Mouse (Mus musculus) heart, embryonic 11.5 days (tissue): ENCODE measurements around the gene Pex1. TPM values are rescaled to one million over a fixed set of nuclear protein-coding genes. Genes with fewer than 3 reads are reported as not detected.
"Not testable (repeated sequence)": the region's sequence is repeated elsewhere in the genome, so short reads cannot be mapped to it uniquely, and the experiment has no call there.

Experiments
- ATAC-seq: fragments of 200-750 bp; cut with Nextera tagmentation; replicated peaks from 2 replicates; pipeline ENCODE4 v1.8.0; 2017; ENCODE audit warnings: moderate library complexity; ENCODE audit not compliant: insufficient number of reproducible peaks, low FRiP score, low TSS enrichment
- H3K27ac ChIP-seq: fragments of 300-500 bp; sonication (generic); 2 replicates; pipeline ENCODE4 v1.5.1; 2014; ENCODE audit warnings: mild to moderate bottlenecking, low read depth, low read length
- H3K27me3 ChIP-seq: fragments of 300-500 bp; sonication (generic); 2 replicates; pipeline ENCODE4 v1.6.1; 2014; ENCODE audit warnings: mild to moderate bottlenecking, low read length, mixed read lengths; ENCODE audit not compliant: control insufficient read depth, insufficient read depth
- H3K36me3 ChIP-seq: fragments of 300-500 bp; sonication (generic); 2 replicates; pipeline ENCODE4 v1.6.1; 2014; ENCODE audit warnings: mild to moderate bottlenecking, low read length, moderate library complexity, mixed read lengths; ENCODE audit not compliant: control insufficient read depth, insufficient read depth
- H3K4me1 ChIP-seq: fragments of 300-500 bp; sonication (generic); 2 replicates; pipeline ENCODE4 v1.6.1; 2014; ENCODE audit warnings: low read length; ENCODE audit not compliant: control insufficient read depth, insufficient read depth
- H3K4me2 ChIP-seq: fragments of 300-500 bp; sonication (generic); 2 replicates; pipeline ENCODE4 v1.6.1; 2014; ENCODE audit warnings: mild to moderate bottlenecking, moderate library complexity
- H3K4me3 ChIP-seq: fragments of 300-500 bp; sonication (generic); 2 replicates; pipeline ENCODE4 v1.5.1; 2014; ENCODE audit warnings: low read depth, low read length
- H3K9ac ChIP-seq: fragments of 300-500 bp; sonication (generic); 2 replicates; pipeline ENCODE4 v1.6.1; 2014; ENCODE audit warnings: mild to moderate bottlenecking, low read depth, low read length, moderate library complexity
- H3K9me3 ChIP-seq: fragments of 300-500 bp; sonication (generic); replicated peaks from 2 replicates; pipeline ENCODE4 v1.6.1; 2016; ENCODE audit warnings: low read length; ENCODE audit not compliant: control insufficient read depth
- WGBS: fragments of 180-500 bp; shearing (Covaris S2); extraction: QIAGEN DNeasy Blood & Tissue Kit; methylation state at CpG from one replicate; pipeline ENCODE4 v1.1.7; 2014; ENCODE audit not compliant: insufficient replicate concordance; 5-methylcytosine and 5-hydroxymethylcytosine counted together
- polyA plus RNA-seq: library from polyadenylated mRNA; unstranded; fragments of >200 nt; fragmentation: Nextera tagmentation; extraction: Ambion mirVana; gene quantifications from 2 replicates; pipeline ENCODE4 v1.2.1, GENCODE M21; 2014

Pex1 gene
- polyA plus RNA-seq, 1 experiment from 2014 or later: 13.2 TPM

DNA sequence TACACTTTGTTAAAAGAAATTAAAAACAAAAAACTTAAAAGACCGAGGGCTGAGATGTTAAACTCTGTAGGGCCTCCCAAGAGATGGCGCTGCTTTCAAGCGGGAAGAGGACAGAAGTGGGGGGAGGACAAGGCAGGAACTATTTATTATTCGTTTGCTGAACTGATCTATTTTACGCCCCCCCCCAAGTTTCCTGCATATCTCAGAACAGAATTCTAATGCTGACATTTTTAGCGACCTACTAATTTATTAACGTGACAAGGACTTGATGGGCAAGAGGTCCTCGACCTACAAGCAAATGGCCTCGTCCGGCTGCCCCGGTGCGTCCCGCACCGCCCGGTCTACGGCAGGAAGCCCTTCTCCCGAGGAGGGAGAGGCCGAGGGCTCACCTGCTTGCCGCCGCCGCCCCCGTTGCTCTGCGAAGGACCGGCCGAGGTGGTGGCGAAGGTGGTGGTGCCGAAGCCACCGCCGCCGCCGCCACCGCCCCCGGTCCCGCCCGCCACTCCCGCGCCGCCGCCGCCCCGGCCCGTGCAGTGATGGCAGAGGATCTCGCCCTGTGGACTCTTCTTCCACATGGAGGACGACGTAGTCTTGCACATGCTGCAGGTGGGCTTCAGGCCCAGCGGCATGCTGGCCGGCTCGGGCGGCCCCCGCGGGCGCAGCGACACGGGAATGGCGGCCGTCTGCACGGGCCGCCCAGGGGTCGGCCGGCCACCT, 51.3 kb downstream of the Pex1 start:
- WGBS: under 1% methylated on average over 56 of the region's 60 CpGs
- peaks cover 3% of the 10 kb centered on the region; the same call in 1 of the 2 replicates for H3K4me1 ChIP-seq
- H3K4me3 ChIP-seq: peak overlapping the region; percentile 99
- H3K36me3 ChIP-seq: peaks cover 9% of the 10 kb centered on the region
- peak; percentile 64 for ATAC-seq
- no peaks in the 10 kb centered on the region for H3K27me3 ChIP-seq
- peak overlapping the region; percentile 86 for H3K9ac ChIP-seq
- no peaks in the 10 kb centered on the region for H3K9me3 ChIP-seq
- H3K27ac ChIP-seq: peak overlapping the region; percentile 77
- peak overlapping the region; percentile 63 for H3K4me2 ChIP-seq

DNA sequence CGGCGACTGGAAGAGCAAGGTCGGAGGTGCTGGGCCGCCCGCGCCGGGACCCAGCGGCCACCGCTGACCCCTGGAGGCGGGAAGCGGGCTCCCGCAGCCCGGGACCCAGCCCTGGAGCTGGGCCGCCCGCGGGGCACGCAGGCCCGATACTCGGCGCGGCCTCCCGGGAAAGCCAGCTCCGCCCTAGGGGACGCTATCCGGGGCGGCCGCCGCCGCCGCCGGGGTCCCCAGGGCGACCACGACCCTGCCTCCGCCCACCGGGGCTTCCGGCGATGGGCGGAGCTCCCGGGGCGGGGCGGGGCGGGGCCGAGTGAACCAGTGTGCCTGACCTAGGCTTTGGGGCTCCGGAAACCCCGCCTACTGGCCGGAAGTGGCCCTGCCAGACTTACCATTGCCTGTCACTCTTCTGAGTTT, 51.8 kb downstream of the Pex1 start:
- H3K27ac ChIP-seq: peak overlapping the region; percentile 77
- H3K9me3 ChIP-seq: no peaks in the 10 kb centered on the region
- H3K4me1 ChIP-seq: peaks cover 3% of the 10 kb centered on the region; the same call in 1 of the 2 replicates
- peak overlapping the region; percentile 86 for H3K9ac ChIP-seq
- 0% methylated on average over 13 of the region's 46 CpGs for WGBS
- H3K4me2 ChIP-seq: peak overlapping the region; percentile 63
- peaks cover 9% of the 10 kb centered on the region for H3K36me3 ChIP-seq
- peak overlapping the region; percentile 99 for H3K4me3 ChIP-seq
- no peaks in the 10 kb centered on the region for H3K27me3 ChIP-seq
- peak; percentile 98 for ATAC-seq

DNA sequence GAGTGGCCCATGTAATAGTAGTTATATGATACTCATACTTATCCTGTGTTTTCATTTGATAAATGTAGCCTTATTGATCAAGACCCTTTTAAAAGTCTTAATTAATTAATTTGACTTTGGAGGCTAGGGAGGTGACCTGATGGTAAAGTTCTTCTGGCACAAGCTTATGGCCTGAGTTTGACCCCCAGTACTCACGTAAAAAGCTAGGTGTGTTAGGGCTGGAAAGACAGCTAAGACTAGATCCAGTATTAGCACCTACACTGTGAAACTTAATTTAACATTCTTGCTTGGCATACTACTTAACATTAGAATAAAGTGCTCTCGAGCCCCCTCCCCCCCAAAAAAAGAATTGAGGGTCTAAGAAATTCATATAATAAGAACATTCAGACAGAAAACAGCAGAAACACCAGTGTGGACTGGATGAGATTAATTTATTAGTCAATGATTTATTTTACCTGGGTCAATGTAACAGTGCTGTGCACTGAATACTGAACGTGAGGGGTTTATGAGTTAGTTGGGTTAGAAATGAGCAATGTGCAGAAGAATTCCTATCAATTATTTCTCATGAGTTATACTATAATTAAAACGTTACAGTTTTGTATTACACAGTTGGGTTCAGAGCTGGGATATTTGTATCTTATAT, 52.5 kb downstream of the Pex1 start:
- Histone ChIP-seq H3K36me3 (peaks cover 6% of the 10 kb centered on the region), H3K4me3 (peak overlapping the region; percentile 99), H3K9ac (no peak overlapping the region), H3K9me3 (no peaks in the 10 kb centered on the region), H3K4me2 (peak overlapping the region; percentile 49), H3K27ac (no peak overlapping the region), H3K27me3 (no peaks in the 10 kb centered on the region), H3K4me1 (peaks cover 3% of the 10 kb centered on the region; the same call in 1 of the 2 replicates)
- WGBS: 53% methylated on average over 4 of the region's 4 CpGs
- no peak for ATAC-seq

DNA sequence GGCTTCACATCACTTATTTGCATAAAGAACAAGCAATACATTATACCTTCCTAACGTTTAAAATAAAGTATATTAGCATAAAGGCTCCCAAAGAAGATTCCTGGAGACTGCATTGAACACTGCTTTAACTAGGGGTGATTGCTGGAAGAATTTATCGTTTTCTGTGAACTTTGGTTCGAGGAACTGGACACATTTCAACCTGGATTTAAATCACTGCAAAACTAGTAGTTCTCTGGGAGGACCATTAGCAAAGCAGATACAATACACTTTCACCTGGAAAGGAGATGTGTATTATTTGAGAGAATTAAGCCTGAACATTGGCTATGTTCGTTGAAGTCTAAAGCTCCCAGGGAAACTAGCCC, 53.0 kb downstream of the Pex1 start:
- WGBS: 73% methylated on average over 4 of the region's 4 CpGs
- ATAC-seq: no peak
- Histone ChIP-seq H3K36me3 (peaks cover 4% of the 10 kb centered on the region; the same call in 1 of the 2 replicates), H3K27me3 (no peaks in the 10 kb centered on the region), H3K27ac (no peak overlapping the region), H3K4me2 (no peak overlapping the region), H3K9ac (no peak overlapping the region), H3K4me3 (no peak overlapping the region), H3K9me3 (no peaks in the 10 kb centered on the region), H3K4me1 (peaks cover 3% of the 10 kb centered on the region; the same call in 1 of the 2 replicates)

DNA sequence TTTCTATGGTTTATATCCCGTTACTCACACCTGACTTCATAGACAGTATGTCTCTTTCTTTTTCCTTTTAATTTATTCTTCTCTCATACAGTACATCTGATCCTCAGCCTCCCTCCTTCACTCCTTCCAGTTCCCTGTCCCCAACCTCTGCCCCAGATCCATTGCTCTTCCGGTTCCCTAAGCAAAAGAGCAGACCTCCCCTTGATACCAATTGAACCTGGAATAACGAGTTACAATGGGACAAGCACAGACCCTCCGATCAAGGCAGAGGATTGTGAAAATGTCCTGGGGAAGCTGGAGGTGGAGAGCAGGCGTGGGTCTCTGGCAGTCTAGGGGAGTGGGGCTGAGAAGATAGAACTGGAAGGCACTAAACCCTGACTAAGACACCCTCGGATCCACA, 55.0 kb downstream of the Pex1 start, which contains the start of gene Tmbim7:
Tmbim7 (plus strand) TSS at position 301 of the 400 bp plus-strand sequence.
- no peaks in the 10 kb centered on the region for H3K4me1 ChIP-seq
- 69% methylated on average over 6 of the region's 6 CpGs for WGBS
- no peak within 1 kb of the TSS for H3K4me2 ChIP-seq
- no peaks in the 10 kb centered on the region for H3K9me3 ChIP-seq
- no peak for ATAC-seq
- no peaks in the 10 kb centered on the region for H3K36me3 ChIP-seq
- no peaks in the 10 kb centered on the region for H3K27me3 ChIP-seq
- H3K27ac ChIP-seq: no peak within 1 kb of the TSS
- no peak within 1 kb of the TSS for H3K9ac ChIP-seq
- H3K4me3 ChIP-seq: no peak within 1 kb of the TSS

DNA sequence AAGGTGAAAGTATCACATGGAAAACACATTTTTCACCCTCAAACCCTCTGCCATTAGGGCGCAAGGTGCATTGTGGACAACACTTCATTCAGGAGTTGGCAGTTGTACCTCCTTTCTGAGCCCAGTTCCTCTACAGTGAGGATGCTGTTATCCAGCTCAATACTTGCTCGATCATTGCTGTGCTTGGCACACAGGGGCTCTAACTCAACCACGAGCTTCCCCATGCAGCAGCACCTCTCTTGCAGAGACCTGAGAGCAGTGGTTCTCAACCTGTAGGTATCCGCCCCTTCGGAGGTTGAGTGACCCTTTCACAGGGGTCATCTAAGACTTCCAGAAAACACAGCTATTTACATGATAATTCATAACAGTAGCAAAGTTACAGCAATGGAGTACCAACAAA, 55.8 kb downstream of the Pex1 start:
- no peaks in the 10 kb centered on the region for H3K9me3 ChIP-seq
- H3K36me3 ChIP-seq: no peaks in the 10 kb centered on the region
- ATAC-seq: no peak
- H3K9ac ChIP-seq: no peak overlapping the region
- H3K27ac ChIP-seq: no peak overlapping the region
- no peaks in the 10 kb centered on the region for H3K4me1 ChIP-seq
- no peak overlapping the region for H3K4me3 ChIP-seq
- H3K27me3 ChIP-seq: no peaks in the 10 kb centered on the region
- H3K4me2 ChIP-seq: no peak overlapping the region
- 76% methylated on average over 5 of the region's 5 CpGs for WGBS

DNA sequence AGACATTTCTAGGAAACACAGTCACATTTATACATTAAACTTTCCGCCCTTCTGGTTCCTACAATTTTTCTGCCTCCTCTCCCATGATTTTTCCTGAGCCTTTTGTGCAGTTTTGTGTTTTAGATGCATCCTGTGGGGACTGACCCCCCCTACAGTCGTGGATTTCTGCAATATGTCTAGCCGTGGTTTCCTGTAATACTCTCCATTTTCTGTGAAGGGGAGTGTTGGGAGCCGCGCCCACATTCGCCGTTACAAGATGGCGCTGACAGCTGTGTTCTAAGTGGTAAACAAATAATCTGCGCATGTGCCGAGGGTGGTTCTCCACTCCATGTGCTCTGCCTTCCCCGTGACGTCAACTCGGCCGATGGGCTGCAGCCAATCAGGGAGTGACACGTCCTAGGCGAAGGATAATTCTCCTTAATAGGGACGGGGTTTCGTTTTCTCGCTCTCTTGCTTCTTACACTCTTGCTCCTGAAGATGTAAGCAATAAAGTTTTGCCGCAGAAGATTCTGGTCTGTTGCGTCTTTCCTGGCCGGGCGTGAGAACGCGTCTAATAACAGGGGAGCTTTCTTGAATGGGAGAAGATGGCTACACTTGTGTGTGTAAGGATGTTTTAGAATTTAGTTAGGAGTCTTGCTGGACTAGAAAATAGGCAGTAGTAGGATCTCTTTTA, 57.2 kb downstream of the Pex1 start:
- H3K4me2 ChIP-seq, H3K27me3 ChIP-seq, H3K4me3 ChIP-seq, H3K9ac ChIP-seq, H3K27ac ChIP-seq, H3K4me1 ChIP-seq, H3K36me3 ChIP-seq, ATAC-seq, H3K9me3 ChIP-seq: not testable (repeated sequence)
- WGBS: 93% methylated on average over 15 of the region's 25 CpGs

DNA sequence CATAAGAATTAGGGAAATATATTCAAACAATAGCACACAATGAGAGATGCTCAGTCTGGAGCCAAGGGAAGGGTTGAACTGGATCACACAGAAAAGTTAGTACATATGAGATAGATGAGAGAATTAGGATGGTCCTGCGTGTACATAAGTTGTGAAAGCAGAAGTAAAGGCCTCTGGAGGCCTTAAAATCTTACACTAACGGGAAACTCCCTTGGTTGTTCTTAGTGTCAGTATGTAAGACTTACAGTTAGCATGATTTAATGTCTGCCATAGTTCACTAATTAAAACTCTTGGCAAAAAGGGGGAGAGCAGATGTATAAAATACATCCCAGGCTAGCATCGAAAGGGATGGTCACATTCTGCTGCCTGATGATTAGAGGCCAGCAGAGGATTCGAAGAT, 57.9 kb downstream of the Pex1 start:
- no peak overlapping the region for H3K4me3 ChIP-seq
- no peak for ATAC-seq
- H3K36me3 ChIP-seq: no peaks in the 10 kb centered on the region

More for the DNA sequence above, 57.9 kb downstream of the Pex1 start:
- Histone ChIP-seq H3K9me3 (no peaks in the 10 kb centered on the region), H3K27me3 (no peaks in the 10 kb centered on the region), H3K27ac (no peak overlapping the region), H3K9ac (no peak overlapping the region), H3K4me1 (no peaks in the 10 kb centered on the region), H3K4me2 (no peak overlapping the region)
- WGBS: 82% methylated on average over 4 of the region's 4 CpGs
